Mouse (Mus musculus): ENCODE data around the gene 1700029F12Rik.
"Not testable (repeated sequence)": the region's sequence is repeated elsewhere in the genome, so short reads cannot be mapped to it uniquely, and the experiment has no call there.

Gene 1700029F12Rik

DNA sequence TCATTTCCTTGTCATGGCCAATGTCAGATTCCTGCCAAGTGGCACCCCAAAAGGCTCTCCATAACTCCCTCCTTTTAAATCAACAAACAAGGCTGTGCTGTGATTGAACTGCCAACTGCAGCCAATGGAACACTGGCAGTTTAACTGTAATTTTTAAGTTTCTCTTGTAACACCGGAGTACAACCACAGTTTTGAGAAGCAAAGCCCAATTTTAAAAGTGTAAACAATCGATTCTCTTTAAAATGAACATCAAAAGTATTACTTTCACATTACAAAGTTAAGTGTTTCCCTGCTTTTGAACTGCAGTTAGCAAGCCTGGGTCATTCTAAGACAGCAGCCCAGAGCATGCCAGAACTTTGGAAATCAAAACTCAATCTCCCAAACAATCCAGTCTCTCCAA lies at the start of gene 1700029F12Rik:
Gene 1700029F12Rik, minus strand, starts transcription at position 101 of the 400 bp plus-strand sequence.
- no peak for DNase-seq (ENCODE audit: low read depth)

DNA sequence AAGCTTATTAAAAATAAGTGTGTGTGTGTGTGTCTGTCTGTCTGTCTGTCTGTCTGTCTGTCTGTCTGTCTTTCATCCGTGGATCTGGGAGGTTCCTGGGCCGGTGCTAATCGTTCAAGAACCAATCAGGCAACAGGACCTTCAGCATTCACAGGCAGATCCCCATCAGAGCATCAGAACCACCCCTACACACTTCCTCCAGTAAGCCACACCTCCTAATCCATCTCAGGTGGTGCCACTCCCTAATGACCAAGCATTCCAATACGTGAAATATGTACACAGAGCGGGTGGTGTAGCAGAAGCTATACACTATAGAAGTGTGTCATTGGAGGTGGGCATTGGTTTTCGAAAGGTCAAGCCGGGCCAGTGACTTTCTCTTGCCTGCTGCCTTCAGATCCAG lies 48.3 kb upstream of the 1700029F12Rik start:
- DNase-seq (ENCODE audit: low read depth) = no peak

DNA sequence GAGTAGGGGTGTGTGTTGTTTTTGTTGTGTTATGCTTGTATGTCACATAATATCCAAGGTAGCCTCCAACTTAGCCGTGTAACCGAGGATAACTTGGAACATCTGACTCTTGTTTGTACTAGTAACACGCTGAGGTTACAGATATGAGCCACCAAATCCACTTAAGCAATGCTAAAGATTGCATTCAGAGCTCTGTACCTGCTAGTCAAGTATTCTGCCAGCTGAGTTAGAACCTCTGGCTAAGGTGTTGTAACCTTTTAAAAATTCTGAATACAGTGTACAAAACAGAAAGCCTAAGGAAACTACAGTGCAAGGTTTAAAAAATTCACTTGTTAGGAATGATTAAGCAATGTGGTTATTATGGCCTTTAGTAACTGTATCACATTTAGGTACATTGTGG lies 46.5 kb upstream of the 1700029F12Rik start:
- DNase-seq (ENCODE audit: low read depth) = no peak

DNA sequence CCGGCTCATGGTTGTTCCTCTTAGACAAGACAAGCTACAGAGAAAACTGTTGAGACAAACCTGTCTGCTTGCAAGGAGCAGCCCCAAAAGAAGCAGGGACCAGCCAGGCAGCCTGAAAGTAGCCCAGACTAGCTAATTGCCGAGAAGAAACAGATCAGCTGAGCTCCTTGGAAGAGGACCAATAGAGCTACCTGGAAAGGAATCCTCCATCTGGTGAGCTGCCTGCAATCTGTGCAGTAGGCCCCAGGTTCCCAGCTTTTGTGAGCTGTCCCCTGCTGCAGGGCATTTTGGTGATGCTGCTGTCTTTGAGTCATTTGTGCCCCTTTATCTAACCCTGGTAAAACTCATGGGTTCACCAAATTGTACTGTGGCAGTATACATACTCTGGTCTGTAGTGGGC lies 46.0 kb upstream of the 1700029F12Rik start:
- no peak for DNase-seq (ENCODE audit: low read depth)

DNA sequence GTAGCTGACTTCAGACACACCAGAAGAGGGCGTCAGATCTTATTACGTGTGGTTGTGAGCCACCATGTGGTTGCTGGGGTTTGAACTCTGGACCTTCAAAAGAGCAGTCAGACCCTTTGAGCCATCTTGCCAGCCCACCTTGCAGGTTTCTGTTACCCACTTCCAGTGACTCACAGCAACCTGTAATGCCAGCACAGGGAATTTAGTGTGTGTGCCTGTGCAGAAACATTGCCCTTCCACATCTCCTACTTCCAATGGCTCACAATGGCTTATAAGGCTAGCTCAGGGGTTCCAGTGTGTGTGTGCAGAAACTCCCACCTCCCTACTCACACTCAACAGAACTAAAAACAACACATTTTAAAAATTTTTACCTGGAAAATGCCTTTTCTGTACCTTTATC lies 43.4 kb upstream of the 1700029F12Rik start:
- no peak for DNase-seq (ENCODE audit: low read depth)

DNA sequence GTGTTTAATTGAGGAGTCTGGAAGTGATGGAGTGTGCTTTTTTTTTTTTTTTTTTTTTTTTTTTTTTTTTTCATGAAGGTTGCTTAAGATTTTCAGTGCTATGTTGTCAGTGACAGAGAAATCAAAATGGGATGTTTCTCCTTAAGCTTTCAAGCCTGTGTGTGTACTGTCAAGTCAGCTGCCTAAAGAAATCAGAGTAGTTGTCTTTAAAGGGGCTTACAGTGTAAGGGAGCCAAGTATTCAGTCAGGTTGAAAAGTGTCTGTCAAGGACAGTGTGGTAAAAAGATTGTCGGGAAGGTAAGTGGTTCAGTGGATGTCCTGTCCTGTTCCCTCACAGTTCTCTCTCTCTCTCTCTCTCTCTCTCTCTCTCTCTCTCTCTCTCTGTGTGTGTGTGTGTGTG lies 39.3 kb upstream of the 1700029F12Rik start:
- no peak for DNase-seq (ENCODE audit: low read depth)

DNA sequence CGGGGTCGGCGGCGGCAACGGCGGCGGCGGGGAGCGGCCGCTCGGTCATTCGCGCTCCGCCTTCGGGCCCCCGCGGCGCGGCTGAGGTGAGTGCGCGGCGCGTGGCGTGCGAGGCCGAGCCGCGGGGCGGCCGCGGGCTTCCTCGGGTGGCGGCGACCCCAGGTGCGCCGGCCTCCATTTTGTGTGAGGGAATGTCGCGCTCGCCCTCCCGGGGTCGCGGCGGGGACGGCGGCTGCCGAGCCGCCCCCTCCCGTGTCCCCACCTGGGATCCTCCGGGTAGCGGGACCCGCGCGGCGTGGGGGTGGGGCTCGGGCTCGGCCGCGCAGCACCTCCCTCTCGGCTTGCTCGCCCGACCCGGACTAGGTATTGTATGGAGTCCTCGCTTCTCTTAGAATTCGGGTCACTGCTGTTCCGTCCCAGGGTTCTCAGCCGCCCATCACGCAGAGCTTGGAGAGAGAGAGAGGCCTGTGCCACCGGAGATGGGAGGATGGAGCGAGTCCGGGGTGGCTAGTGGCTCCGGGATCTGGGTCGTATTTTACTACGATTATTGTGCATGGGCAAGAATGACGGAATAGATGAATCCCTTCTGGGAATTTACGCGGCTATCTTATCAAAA lies 37.6 kb upstream of the 1700029F12Rik start:
- DNase-seq (ENCODE audit: low read depth) = no peak

DNA sequence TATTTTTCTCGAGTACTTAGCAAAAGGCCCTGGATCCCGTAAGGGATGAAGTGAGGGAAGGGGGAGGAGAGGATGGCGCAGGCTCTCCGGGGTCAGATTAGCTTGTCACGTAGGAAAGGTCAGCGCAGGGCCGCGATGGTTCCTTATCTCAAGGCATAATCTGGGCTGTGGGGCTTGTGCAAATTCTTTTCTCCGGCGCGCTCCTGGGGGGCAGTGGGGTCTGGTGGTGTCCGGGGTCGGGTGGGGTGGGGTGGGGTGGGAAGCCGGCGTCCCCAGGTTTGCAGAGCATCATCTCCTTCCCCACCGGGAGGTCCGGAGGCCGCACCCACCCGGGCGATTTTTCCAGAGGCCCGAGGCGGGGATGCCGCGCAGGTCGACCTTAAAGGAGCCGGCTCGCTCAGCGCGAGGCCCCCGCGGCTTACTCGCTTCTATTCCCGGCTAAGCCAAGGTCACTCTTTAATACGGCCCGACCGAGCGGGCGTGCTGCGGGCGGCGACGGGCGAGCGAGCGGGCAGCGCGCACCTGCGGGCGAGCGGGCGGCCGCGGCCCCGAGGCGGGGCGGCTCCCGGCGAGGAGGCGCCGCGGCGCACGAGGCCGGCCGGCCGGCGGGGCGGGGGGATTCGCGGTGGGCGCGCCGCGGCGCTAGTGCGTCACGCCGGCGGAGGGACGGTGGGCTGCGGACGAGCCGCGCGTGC lies 36.9 kb upstream of the 1700029F12Rik start:
- no peak for DNase-seq (ENCODE audit: low read depth)

DNA sequence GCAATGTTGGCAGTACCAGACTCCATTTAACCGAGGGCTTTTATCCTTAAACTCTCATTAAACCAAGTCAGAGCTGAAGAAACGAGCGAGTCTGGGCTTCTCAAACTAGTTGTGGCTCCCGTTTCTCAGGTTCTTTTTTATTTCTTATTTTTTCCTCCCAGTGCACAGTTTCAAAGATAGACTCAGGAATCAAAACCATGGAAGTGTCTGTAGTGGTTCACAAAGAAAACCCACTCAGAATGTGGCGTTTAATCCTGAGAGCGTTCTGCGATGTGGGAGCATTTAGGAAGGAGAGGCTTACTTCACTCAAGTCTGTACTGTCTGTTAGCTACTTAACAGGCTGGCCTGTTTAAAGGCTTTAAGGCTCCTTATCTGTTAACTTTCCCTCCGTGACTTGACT lies 34.0 kb upstream of the 1700029F12Rik start:
- DNase-seq (ENCODE audit: low read depth) = no peak

DNA sequence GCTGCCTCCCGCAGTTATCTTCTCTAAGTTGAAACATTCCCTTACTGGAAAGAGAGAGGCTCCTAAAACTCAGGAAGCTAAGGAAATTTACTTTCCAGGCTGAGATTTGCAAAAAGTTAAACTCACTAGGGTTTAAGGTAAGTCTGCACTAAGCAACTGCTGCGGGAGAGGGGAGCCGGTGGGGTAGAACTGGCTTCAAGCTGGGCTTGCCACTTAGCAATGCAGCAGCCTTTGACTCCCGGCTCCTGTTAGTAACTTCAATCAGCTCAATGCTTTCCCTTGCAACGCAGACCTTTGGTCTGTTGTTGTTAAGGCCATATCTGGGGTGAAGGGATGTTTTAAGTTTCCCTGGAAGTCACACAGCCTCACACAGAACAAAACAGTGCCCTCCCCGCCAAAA lies 33.5 kb upstream of the 1700029F12Rik start:
- no peak for DNase-seq (ENCODE audit: low read depth)

DNA sequence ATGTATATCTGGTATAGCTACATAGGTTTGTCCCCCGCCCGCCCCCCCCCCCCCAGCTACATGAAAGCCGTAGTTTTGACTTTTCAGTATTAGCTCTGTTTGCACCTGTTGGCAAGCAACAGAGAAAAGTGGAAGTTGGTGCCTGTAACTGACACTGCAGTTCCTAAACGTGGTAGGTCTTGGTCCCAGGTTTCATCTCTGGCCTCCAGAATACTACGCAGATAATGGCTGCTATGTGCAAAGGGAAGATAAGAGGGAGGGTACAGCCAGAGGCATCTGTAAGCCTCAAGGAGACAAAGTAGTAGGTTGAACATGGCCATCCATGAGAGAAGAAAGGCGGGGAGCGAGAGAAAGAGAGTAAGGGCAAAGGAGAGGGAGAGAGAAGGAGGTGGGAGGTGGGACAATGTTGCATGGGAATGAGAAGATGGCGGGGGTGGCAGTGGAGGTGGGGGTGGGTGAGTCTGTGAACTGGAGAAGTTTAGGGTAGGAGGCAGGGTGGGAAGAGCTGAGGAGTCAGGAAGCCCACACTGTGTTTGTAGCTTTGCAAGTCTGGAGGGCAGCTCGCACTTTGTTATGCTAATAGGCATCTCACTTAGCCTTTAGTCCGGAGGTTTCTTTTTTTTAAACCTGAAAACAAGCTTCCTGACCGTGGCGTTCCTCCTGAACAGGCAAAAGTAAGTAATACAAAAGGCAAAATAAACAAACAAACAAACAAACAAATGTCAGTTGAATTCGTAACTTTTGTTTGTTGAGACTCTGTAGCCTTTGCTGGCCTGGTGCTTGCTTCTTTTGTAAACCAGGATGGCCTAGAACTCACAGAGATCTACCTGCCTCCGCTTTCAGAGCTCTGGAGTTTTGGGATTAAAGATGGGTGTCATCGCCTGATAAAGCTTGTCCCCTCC lies 32.7 kb upstream of the 1700029F12Rik start, which contains the start of gene Fam169a:
Gene Fam169a, plus strand, starts transcription at position 638 of the 902 bp plus-strand sequence.
- DNase-seq (ENCODE audit: low read depth) = peak; percentile 66

DNA sequence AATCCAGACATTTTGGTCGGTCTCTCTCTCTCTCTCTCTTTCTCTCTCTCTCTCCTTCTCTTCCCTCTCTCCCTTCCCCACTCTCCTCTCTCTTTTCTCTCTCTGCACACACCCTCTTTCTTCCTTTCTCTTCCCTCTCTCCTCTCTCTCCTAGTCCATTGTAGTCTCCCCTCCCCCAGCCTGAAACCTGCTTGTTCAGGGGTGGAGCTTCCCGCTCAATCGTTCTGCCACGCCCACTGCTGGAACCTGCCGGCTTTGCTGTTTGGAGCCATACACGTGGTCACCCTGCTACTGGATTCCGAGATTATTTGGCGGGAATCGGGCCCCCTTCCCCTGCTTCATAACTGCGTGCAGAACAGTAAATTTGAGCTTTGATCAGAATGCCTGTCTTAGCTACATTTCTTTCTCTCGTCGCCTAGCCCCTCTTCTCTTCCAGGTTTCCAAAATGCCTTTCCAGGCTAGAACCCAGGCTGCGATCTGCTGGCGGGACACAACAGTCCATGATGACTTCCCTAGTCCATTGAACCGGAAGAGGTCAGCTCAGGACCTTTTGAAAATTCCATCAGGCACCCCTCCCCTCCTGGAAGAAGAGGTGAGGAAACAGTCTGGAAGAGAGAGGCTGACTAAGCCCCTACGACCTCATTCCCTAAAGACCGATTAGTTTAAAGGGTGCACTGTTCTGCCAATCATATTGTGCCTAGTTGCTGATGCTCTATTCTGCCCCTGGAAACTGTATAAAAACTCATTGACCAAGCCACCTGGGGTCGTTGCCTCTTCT lies 30.9 kb upstream of the 1700029F12Rik start:
- not testable (repeated sequence) for DNase-seq (ENCODE audit: low read depth)

DNA sequence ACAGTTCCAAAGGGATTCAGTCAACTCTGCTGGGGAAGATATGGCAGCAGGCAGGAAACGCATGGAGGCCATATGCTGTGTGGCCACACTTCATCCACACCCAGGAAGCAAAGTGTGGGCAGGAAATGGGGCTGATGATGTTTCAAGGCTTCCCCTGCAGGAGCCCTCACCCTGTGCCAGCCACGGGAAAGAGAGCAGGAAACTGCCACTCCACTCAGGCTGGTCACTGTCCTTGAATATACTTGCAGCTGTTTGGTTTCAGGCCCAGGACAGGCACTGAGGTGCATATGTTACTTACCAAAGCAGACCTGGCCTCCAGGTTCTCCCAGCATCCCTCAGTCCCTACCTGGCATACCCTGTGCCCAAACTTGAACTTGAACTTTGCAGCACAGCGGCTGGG lies 30.3 kb upstream of the 1700029F12Rik start:
- no peak for DNase-seq (ENCODE audit: low read depth)

DNA sequence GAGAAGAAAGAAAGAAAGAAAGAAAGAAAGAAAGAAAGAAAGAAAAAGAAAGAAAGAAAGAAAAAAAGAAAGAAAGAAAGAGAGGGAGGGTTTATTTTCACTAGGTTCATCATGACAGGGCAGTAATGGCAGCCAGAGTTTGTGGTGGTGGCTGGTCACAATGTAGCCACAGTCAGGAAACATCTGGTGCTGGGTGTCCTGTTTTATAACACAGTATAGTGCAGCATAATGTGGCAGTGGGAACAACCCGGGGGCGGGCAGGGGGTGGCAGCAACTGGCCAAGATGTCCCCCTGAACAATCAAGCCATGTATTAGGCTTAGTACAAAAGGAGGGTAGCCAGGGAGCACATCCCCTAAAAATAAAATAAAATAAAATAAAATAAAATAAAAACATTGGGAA lies 29.3 kb upstream of the 1700029F12Rik start:
- DNase-seq (ENCODE audit: low read depth) = no peak

DNA sequence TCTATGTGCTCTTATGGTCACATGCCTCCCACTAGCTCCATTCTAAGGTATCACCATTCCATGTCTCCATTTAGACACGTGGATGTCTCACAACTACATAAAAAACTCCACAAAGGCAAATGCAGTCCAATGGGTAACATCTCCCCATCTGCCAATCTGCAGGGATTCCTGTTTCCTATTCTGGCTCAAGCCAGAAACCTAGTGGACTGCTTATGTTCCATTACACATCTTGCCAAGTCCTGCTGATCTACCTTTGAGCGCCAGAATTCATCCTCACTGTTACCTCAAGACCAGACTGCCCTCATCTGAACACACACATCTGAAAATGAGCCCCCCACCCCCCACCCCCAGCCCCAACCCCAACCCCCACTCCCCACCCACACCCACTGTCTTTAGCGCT lies 28.0 kb upstream of the 1700029F12Rik start:
- DNase-seq (ENCODE audit: low read depth) = no peak

DNA sequence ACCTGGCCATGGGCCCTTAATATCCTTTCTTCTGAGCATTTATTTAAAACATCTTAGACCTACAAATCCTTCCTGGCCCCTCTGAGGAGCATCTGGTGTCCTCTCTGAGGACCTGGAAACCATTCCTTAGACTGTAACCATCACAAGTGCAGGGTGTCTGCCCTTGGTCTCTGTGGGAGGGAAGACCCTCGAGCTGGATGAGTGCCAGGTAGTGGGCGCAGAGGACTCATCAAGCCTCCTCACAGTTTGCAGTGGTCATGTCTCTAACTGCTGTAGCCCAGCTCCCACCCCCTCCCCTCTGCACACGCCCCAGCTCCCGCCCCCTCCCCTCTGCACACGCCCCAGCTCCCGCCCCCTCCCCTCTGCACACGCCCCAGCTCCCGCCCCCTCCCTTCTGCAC lies 26.2 kb upstream of the 1700029F12Rik start:
- no peak for DNase-seq (ENCODE audit: low read depth)

DNA sequence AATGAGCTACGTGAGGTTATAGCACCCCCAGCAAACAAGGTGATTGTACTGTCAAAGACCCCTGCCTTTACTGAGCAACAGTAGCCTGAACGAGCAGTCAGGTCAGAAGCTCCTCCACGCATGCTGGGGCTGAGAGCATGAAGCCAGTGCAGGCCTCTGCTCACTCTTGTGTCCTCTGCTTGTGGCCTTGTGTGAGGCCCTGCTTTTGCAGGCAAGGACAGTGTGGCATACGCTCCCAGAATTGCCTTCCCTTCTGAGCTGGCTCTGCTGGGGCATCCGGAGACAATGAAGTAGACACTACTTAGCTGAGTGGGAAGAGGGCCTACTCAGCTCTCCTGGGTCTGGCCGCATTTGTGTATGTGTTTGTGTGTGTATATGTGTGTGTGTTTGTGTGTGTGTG lies 25.6 kb upstream of the 1700029F12Rik start:
- no peak for DNase-seq (ENCODE audit: low read depth)

DNA sequence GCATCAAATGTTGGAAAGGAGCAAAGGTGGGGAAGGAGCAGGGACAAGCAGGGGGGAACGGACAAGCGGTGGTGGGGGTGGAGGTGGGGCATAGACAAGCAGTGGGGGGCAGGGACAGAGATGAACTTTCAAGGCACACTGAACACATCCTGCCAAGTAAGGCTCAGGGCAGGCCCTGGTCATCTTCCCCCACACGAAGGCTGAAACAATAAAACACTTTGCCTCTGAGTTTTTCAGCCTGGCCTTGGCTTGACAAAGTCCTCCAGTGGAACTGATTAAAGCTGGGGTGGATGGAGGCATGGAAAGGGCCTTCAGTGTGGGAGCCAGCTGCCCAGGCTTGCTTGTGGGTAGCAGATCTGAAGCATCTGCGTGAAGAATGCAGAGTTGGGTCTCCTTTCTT lies 23.7 kb upstream of the 1700029F12Rik start:
- no peak for DNase-seq (ENCODE audit: low read depth)

DNA sequence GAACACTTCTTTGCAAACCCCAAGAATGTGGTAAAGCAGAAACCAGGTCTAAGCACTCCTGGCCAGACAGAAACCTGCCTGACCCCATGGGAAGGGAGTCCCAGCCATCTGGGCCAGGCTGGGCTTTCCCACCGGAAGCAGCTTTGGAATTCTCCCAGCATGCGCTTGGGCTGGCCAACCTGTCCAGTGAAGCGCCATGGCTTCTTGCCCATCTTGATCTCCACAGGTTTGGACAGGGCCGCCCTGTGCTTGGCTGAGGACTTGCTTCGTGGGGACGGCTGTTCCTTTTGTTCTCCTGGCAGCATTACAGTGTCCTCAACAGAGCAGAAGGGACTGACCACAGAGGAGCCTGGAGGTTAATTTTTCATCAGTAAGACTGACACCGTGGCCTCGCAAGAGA lies 19.7 kb upstream of the 1700029F12Rik start:
- no peak for DNase-seq (ENCODE audit: low read depth)

DNA sequence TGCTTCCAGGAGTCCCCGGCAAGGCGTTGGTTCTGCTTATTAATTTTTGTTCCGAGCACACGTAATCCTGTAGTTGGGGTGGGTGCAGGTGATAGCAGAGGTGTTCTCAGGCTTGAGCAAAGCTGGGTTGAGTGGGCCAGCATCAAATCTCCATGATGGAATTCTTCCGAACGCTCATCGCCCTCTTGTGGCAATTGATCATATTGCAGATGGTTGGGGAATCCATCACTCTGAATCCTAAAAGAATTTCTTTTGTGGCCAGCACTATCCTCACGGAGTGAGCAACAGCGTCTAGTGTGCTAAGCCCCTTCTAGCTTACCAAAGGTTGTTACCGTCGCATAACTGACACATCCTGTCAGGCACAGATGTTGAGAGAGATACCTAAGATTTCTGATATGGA lies 18.5 kb upstream of the 1700029F12Rik start:
- DNase-seq (ENCODE audit: low read depth) = no peak

DNA sequence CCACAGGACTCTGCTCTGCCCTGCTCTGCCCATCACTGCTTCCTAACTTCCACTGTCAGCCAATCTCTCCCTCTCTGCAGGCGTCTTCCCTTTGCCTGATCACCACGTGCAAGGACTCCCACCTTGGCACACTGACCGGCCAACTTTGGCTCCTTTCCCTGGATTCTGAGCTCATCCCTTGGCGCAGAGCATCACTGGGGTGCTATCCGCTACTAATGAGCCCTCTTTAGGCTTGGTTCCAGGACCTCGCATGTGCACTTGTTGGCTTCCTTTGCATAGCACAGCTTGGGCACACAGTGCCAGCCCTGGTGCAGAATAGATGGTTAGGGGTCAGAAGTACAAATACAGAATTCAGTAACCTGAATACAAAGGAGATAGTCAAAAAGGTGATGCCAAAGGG lies 17.0 kb upstream of the 1700029F12Rik start:
- DNase-seq (ENCODE audit: low read depth) = no peak

DNA sequence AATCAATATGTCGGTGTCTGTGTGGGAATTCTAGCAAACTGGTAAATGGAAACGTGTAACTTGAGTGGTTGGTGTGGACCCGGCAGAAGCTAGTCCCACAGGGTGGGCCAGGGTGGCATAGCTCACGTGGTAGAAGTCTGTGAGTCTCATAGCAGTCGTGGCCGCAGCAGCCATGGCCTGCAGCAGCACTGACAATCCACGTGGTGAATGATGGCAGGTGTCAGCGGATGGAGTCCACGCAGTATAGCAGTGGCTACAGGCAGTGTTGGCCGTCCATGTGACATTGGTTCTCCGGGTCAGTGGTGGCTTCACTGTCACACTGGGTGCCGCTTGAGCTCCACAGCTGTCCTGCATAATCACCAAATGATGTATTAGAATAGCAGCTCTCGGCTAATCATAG lies 4.1 kb downstream of the 1700029F12Rik start:
- DNase-seq (ENCODE audit: low read depth) = no peak

Data from c-Kit-positive CD71-positive TER-119-negative erythroid progenitor cells, embryonic 14.5 days (primary cell).